Mouse (Mus musculus): ENCODE measurements around the gene Dlg2.

- no peak for TF ChIP-seq CTCF (conservative IDR thresholded peaks at IDR 0.05; ENCODE audit: low read length)
- no peak for TF ChIP-seq NANOG (IDR thresholded peaks at IDR 0.05; ENCODE audit: borderline replicate concordance, low read length)
- TF ChIP-seq POU5F1 (IDR thresholded peaks at IDR 0.05; ENCODE audit: borderline replicate concordance, low read length) = no peak
Measured at GRCm38 (mm10) chr7:91516225-91516624, 1039.8 kb downstream of the Dlg2 start.
